Mouse (Mus musculus) embryonic facial prominence, embryonic 12.5 days (tissue): ENCODE data around the gene Smad1. TPM values are rescaled to one million over a fixed set of nuclear protein-coding genes. Genes with fewer than 3 reads are reported as not detected.
A peak's percentile ranks its signal among the peaks of the same experiment; 100 is the strongest.

Experiments
- ATAC-seq: fragments of 200-750 bp; cut with Nextera tagmentation; 2 replicates; pipeline ENCODE4 v1.8.0; 2017; ENCODE audit not compliant: insufficient number of reproducible peaks, insufficient read depth, low FRiP score, low TSS enrichment
- H3K27ac ChIP-seq: fragments of 300-500 bp; sonication (generic); 2 replicates; pipeline ENCODE4 v1.5.1; 2016; ENCODE audit warnings: mild to moderate bottlenecking
- H3K27me3 ChIP-seq: fragments of 300-500 bp; sonication (generic); 2 replicates; pipeline ENCODE4 v1.6.1; 2016; ENCODE audit warnings: mild to moderate bottlenecking, moderate library complexity
- H3K36me3 ChIP-seq: fragments of 300-500 bp; sonication (generic); 2 replicates; pipeline ENCODE4 v1.6.1; 2016; ENCODE audit warnings: mild to moderate bottlenecking
- H3K4me1 ChIP-seq: fragments of 300-500 bp; sonication (generic); 2 replicates; pipeline ENCODE4 v1.6.1; 2016
- H3K4me2 ChIP-seq: fragments of 300-500 bp; sonication (generic); replicated peaks from 2 replicates; pipeline ENCODE4 v1.6.1; 2016; ENCODE audit warnings: mild to moderate bottlenecking, moderate library complexity
- H3K4me3 ChIP-seq: fragments of 300-500 bp; sonication (generic); 2 replicates; pipeline ENCODE4 v1.5.1; 2016; ENCODE audit warnings: mild to moderate bottlenecking
- H3K9ac ChIP-seq: fragments of 300-500 bp; sonication (generic); 2 replicates; pipeline ENCODE4 v1.6.1; 2016; ENCODE audit warnings: mild to moderate bottlenecking, moderate library complexity
- H3K9me3 ChIP-seq: fragments of 300-500 bp; sonication (generic); 2 replicates; pipeline ENCODE4 v1.6.1; 2016; ENCODE audit warnings: mild to moderate bottlenecking, moderate library complexity
- WGBS: fragments of 180-500 bp; shearing (Covaris S2); methylation state at CpG from one replicate; pipeline ENCODE4 v1.1.7; 2016; 5-methylcytosine and 5-hydroxymethylcytosine counted together
- polyA plus RNA-seq: library from polyadenylated mRNA; unstranded; fragments of >200 nt; fragmentation: Nextera tagmentation; extraction: Ambion mirVana; gene quantifications from 2 replicates; pipeline ENCODE4 v1.2.1, GENCODE M21; 2016

Smad1 gene
- polyA plus RNA-seq, 1 experiment from 2014 or later: 64.8 TPM

DNA sequence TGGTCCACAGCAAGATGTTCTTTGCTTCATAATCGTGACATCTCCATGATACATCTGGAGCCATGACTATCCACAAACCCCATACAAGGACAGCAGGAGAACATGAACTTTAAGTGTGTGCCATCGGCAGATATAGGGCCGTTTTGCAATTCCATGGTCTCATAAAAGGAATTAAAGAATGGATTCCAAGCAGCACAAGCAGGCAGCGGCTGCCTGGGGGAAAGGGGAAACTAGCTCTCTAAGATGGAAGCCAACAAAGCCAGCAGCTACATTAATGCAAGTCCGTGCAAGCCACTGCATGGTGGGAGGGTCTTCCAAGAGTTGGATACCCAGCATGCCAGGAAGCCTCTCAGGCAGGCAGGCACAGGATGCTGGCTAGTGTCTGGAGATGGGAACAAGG, 74.4 kb downstream of the Smad1 start:
- Histone ChIP-seq H3K4me3 (no peak overlapping the region), H3K4me2 (no peak overlapping the region), H3K9me3 (no peaks in the 10 kb centered on the region), H3K9ac (no peak overlapping the region), H3K27me3 (no peaks in the 10 kb centered on the region), H3K36me3 (no peaks in the 10 kb centered on the region), H3K4me1 (peaks cover 9% of the 10 kb centered on the region; the same call in 1 of the 2 replicates), H3K27ac (no peak overlapping the region)
- ATAC-seq: no peak
- 76% methylated on average over 5 of the region's 5 CpGs for WGBS

DNA sequence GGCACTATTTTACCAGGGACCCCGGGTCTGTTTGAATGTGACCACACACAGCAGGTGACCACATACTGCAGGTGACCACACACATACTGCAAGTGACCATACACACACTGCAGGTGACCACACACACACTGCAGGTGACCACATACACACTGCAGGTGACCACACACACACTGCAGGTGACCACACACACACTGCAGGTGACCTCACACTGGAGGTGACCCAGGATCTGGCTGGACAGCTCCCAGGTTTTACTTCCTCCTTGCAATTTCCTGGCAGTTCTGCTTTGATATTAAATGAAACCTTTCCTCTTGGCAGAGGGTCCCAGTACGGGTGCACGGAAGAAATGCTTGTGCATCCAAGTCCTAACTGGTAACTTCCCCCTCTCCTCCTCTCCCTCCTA, 75.3 kb downstream of the Smad1 start:
- 56% methylated on average over 3 of the region's 3 CpGs for WGBS
- Histone ChIP-seq H3K4me3 (no peak overlapping the region), H3K9me3 (no peaks in the 10 kb centered on the region), H3K9ac (no peak overlapping the region), H3K27ac (no peak overlapping the region), H3K4me1 (peaks cover 9% of the 10 kb centered on the region; the same call in 1 of the 2 replicates), H3K4me2 (no peak overlapping the region), H3K27me3 (no peaks in the 10 kb centered on the region), H3K36me3 (no peaks in the 10 kb centered on the region)
- no peak for ATAC-seq

- H3K9me3 ChIP-seq: no peaks in the 10 kb centered on the region
- no peak overlapping the region for H3K9ac ChIP-seq
- no peak overlapping the region for H3K27ac ChIP-seq
- 54% methylated on average over 7 of the region's 7 CpGs for WGBS
- ATAC-seq: no peak
- H3K4me3 ChIP-seq: no peak overlapping the region
- no peaks in the 10 kb centered on the region for H3K27me3 ChIP-seq
- H3K36me3 ChIP-seq: no peaks in the 10 kb centered on the region
- peaks cover 9% of the 10 kb centered on the region; the same call in 1 of the 2 replicates for H3K4me1 ChIP-seq
- no peak overlapping the region for H3K4me2 ChIP-seq
Observed at GRCm38 (mm10) chr8:79323121-79323520, 76.2 kb downstream of the Smad1 start.

DNA sequence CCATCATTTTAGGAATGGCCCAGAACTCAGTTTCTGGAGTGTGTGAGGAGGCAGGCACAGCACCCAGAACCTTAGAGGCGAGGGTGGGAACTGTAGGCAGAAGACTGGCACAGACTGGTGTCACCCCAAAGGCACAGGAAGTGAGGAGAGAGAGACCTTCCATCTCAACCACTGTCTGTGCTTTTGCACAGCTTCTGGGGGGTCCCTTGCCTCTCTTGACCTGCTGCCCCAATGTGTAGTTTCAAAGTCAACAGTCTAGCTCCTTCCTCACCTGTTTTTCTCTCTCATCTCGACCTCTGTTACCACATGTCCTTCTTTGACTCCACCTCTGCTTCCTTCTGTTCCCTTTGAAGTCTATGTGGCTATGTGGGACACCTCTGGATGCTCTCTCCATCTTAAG, 88.5 kb downstream of the Smad1 start:
- no peaks in the 10 kb centered on the region for H3K27me3 ChIP-seq
- H3K9ac ChIP-seq: no peak overlapping the region
- H3K4me3 ChIP-seq: no peak overlapping the region
- H3K4me2 ChIP-seq: no peak overlapping the region
- H3K27ac ChIP-seq: no peak overlapping the region
- WGBS: 65% methylated on average over 2 of the region's 2 CpGs
- H3K9me3 ChIP-seq: no peaks in the 10 kb centered on the region
- no peak for ATAC-seq
- H3K4me1 ChIP-seq: no peaks in the 10 kb centered on the region
- no peaks in the 10 kb centered on the region for H3K36me3 ChIP-seq

GRCm38 (mm10) chr8:79305941-79306340, 93.4 kb downstream of the Smad1 start:
- Histone ChIP-seq H3K4me2 (no peak overlapping the region), H3K4me3 (no peak overlapping the region), H3K4me1 (no peaks in the 10 kb centered on the region), H3K9ac (no peak overlapping the region), H3K27me3 (no peaks in the 10 kb centered on the region), H3K9me3 (no peaks in the 10 kb centered on the region), H3K27ac (no peak overlapping the region), H3K36me3 (no peaks in the 10 kb centered on the region)
- 57% methylated on average over 5 of the region's 5 CpGs for WGBS
- ATAC-seq: no peak

DNA sequence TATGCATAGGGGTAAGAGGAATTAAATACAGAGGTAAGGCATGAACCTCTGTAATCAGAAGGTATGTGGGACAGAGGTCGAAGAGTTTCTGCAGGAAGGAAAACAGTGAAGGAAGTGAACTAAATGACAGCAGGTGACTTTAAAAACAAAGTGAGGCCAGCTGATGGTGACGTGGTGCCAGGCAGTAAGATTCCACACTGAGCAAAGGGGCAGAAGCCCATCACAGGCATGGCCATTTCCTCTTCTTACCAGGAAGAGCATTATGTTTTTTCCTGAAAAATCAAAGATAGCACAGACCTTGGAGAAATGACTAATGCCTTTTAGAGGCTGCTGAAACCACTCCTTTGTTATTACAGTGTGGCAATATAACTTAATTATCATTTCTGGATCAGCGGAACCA, 97.8 kb downstream of the Smad1 start:
- Histone ChIP-seq H3K4me1 (no peaks in the 10 kb centered on the region), H3K4me2 (no peak overlapping the region), H3K36me3 (no peaks in the 10 kb centered on the region), H3K9me3 (no peaks in the 10 kb centered on the region), H3K4me3 (no peak overlapping the region), H3K9ac (no peak overlapping the region), H3K27me3 (no peaks in the 10 kb centered on the region), H3K27ac (no peak overlapping the region)
- ATAC-seq: no peak
- WGBS: 62% methylated on average over 3 of the region's 3 CpGs

- ATAC-seq: no peak
- H3K4me1 ChIP-seq: no peaks in the 10 kb centered on the region
- H3K27ac ChIP-seq: no peak overlapping the region
- 73% methylated on average over 5 of the region's 5 CpGs for WGBS
- no peaks in the 10 kb centered on the region for H3K36me3 ChIP-seq
- no peak overlapping the region for H3K4me3 ChIP-seq
- H3K9ac ChIP-seq: no peak overlapping the region
- H3K4me2 ChIP-seq: no peak overlapping the region
- H3K9me3 ChIP-seq: no peaks in the 10 kb centered on the region
- no peaks in the 10 kb centered on the region for H3K27me3 ChIP-seq
Observed at GRCm38 (mm10) chr8:79299704-79300103, 99.6 kb downstream of the Smad1 start.

- no peaks in the 10 kb centered on the region for H3K27me3 ChIP-seq
- H3K27ac ChIP-seq: no peak overlapping the region
- 45% methylated on average over 3 of the region's 3 CpGs for WGBS
- H3K4me3 ChIP-seq: no peak overlapping the region
- no peak overlapping the region for H3K9ac ChIP-seq
- no peaks in the 10 kb centered on the region for H3K36me3 ChIP-seq
- no peak for ATAC-seq
- H3K9me3 ChIP-seq: no peaks in the 10 kb centered on the region
- no peak overlapping the region for H3K4me2 ChIP-seq
- H3K4me1 ChIP-seq: peaks cover 11% of the 10 kb centered on the region
Observed at GRCm38 (mm10) chr8:79297763-79298162, 101.6 kb downstream of the Smad1 start.

DNA sequence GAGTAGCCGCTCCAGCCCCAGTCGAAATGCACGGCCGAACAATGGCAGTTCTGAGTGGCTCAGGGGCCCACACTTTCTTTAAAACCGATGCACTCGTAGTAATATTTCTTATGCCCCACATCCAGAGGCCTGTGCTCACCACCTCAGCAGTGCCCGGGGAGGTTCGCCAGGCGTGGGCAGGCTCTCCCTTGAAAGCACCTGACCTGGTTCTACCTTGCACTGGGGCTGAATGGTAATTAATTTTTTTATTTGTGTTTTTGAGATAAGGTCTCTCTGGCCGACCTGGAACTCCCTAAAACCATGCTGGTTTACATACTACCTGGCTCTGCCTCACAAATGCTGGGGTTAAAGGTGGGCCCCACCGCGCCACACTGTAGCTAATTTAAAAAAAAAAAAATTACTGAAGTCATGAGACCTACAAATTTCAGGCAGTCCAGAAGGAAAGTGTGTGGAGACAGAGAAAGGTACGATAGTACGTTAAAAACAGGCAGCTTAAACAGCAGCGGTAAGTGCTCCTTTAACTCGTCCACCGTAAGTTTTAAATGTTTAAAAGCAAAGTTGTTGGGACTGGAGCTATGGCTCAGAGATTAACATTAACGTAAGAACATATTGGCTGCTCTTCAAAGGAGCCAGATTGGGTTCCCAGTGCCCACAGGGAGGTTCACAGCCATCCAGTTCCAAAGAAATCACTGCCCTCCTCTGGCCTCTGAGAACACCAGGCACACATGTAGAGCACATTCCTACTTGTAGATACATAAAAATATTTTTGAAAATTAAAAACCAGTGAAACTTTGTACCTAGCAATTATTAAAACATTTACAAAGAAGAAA, 103.8 kb downstream of the Smad1 start:
- peak overlapping the region; percentile 62 for H3K4me3 ChIP-seq
- 16% methylated on average over 18 of the region's 18 CpGs for WGBS
- no peaks in the 10 kb centered on the region for H3K27me3 ChIP-seq
- no peaks in the 10 kb centered on the region for H3K36me3 ChIP-seq
- H3K4me1 ChIP-seq: peaks cover 12% of the 10 kb centered on the region
- no peaks in the 10 kb centered on the region for H3K9me3 ChIP-seq
- no peak; the same call in 1 of the 2 replicates for ATAC-seq
- peak overlapping the region; percentile 68 for H3K4me2 ChIP-seq
- peak overlapping the region; percentile 98 for H3K27ac ChIP-seq
- H3K9ac ChIP-seq: peak overlapping the region; percentile 64

- Histone ChIP-seq H3K4me1 (peaks cover 12% of the 10 kb centered on the region), H3K9ac (peak within 1 kb of the TSS; percentile 79), H3K36me3 (no peaks in the 10 kb centered on the region), H3K4me3 (peak within 1 kb of the TSS; percentile 62), H3K9me3 (no peaks in the 10 kb centered on the region), H3K27me3 (no peaks in the 10 kb centered on the region), H3K27ac (peak within 1 kb of the TSS; percentile 98), H3K4me2 (peak within 1 kb of the TSS; percentile 68)
- under 1% methylated on average over 67 of the region's 74 CpGs for WGBS
- ATAC-seq: peak; percentile 97
Observed at GRCm38 (mm10) chr8:79294610-79295275, 104.6 kb downstream of the Smad1 start, which contains the start of gene Mmaa. Mmaa (minus strand) TSS chr8:79294937.

DNA sequence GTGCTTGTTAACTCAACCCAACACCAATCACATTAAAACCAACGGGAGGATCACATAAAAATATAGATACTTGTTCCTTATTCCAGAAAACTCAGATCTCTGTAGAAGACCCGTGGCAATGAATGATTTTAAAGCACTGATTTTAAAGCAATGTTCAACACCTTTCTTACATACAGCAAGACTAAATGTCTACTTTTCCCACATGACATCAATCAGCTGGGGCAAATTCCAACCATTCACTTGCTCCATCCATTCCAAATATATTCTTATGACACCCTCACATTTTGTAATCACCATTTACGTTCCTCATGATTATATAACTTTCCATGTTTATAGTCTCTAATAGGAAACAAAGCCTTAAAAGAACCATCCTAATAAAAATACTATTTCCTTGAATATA, 105.5 kb downstream of the Smad1 start:
- no peaks in the 10 kb centered on the region for H3K9me3 ChIP-seq
- peak overlapping the region; percentile 62 for H3K4me3 ChIP-seq
- no peaks in the 10 kb centered on the region for H3K36me3 ChIP-seq
- no peak overlapping the region for H3K9ac ChIP-seq
- H3K4me1 ChIP-seq: peaks cover 12% of the 10 kb centered on the region
- no peaks in the 10 kb centered on the region for H3K27me3 ChIP-seq
- H3K27ac ChIP-seq: 0 out of 2 replicates have a peak overlapping the region, but pooled peaks have one; percentile 98
- H3K4me2 ChIP-seq: peak overlapping the region; percentile 68
- WGBS: 55% methylated on average over 3 of the region's 3 CpGs
- ATAC-seq: no peak

- Histone ChIP-seq H3K27me3 (no peaks in the 10 kb centered on the region), H3K36me3 (no peaks in the 10 kb centered on the region), H3K4me3 (no peak overlapping the region), H3K27ac (no peak overlapping the region), H3K9me3 (no peaks in the 10 kb centered on the region), H3K9ac (no peak overlapping the region), H3K4me1 (peaks cover 12% of the 10 kb centered on the region), H3K4me2 (peak overlapping the region; percentile 68; the same call in 1 of the 2 replicates)
- 80% methylated on average over 3 of the region's 3 CpGs for WGBS
- no peak for ATAC-seq
Observed at GRCm38 (mm10) chr8:79292712-79293264, 106.5 kb downstream of the Smad1 start.
